Mouse (Mus musculus) lung, postnatal 0 days (tissue): Measurements from ENCODE around the gene Med20. TPM values are rescaled to one million over a fixed set of nuclear protein-coding genes. Genes with fewer than 3 reads are reported as not detected.
"Not testable (repeated sequence)": the region's sequence is repeated elsewhere in the genome, so short reads cannot be mapped to it uniquely, and the experiment has no call there.

Experiments
- ATAC-seq: fragments of 200-750 bp; cut with Nextera tagmentation; 2 replicates; pipeline ENCODE4 v1.8.0; 2017; ENCODE audit warnings: moderate library complexity
- DNase-seq: peaks from one replicate; pipeline ENCODE4 v3.0.0-alpha.2; 2016; ENCODE audit warnings: low spot score
- H3K27ac ChIP-seq: fragments of 300-500 bp; sonication (generic); 2 replicates; pipeline ENCODE4 v1.5.1; 2014; ENCODE audit warnings: antibody characterized with exemption, mild to moderate bottlenecking, low read length, mixed read lengths
- H3K27me3 ChIP-seq: fragments of 300-500 bp; sonication (generic); replicated peaks from 2 replicates; pipeline ENCODE4 v1.6.1; 2014; ENCODE audit warnings: low read length, mixed read lengths; ENCODE audit not compliant: insufficient read depth
- H3K36me3 ChIP-seq: fragments of 300-500 bp; sonication (generic); 2 replicates; pipeline ENCODE4 v1.6.1; 2014; ENCODE audit warnings: low read length, mixed read lengths; ENCODE audit not compliant: insufficient read depth
- H3K4me1 ChIP-seq: fragments of 300-500 bp; sonication (generic); 2 replicates; pipeline ENCODE4 v1.6.1; 2014; ENCODE audit warnings: antibody characterized with exemption, low read depth, low read length, mixed read lengths; ENCODE audit not compliant: insufficient read depth
- H3K4me2 ChIP-seq: fragments of 300-500 bp; sonication (generic); replicated peaks from 2 replicates; pipeline ENCODE4 v1.6.1; 2014; ENCODE audit warnings: low read depth, mild to moderate bottlenecking, low read length, moderate library complexity, mixed read lengths
- H3K4me3 ChIP-seq: fragments of 300-500 bp; sonication (generic); 2 replicates; pipeline ENCODE4 v1.5.1; 2014; ENCODE audit warnings: low read depth, low read length
- H3K9ac ChIP-seq: fragments of 300-500 bp; sonication (generic); replicated peaks from 2 replicates; pipeline ENCODE4 v1.6.1; 2014; ENCODE audit warnings: low read depth, mild to moderate bottlenecking
- H3K9me3 ChIP-seq: fragments of 300-500 bp; sonication (generic); 2 replicates; pipeline ENCODE4 v1.6.1; 2016; ENCODE audit warnings: low read length, mixed read lengths
- CTCF ChIP-seq: IDR thresholded peaks from 2 replicates; pipeline ENCODE4 v1.5.1; 2016; ENCODE audit warnings: antibody characterized with exemption, mild to moderate bottlenecking
- EP300 ChIP-seq: IDR thresholded peaks from 2 replicates; pipeline ENCODE4 v1.6.1; 2016; ENCODE audit warnings: antibody characterized with exemption, mild to moderate bottlenecking, control low read depth
- WGBS: fragments of 180-500 bp; shearing (Covaris S2); extraction: QIAGEN DNeasy Blood & Tissue Kit; methylation state at CpG from one replicate; pipeline ENCODE4 v1.1.7; 2014; 5-methylcytosine and 5-hydroxymethylcytosine counted together
- polyA plus RNA-seq: library from polyadenylated mRNA; unstranded; fragments of >200 nt; fragmentation: Nextera tagmentation; extraction: Ambion mirVana; gene quantifications from 2 replicates; pipeline ENCODE4 v1.2.1, GENCODE M21; 2015

Gene Med20
- polyA plus RNA-seq, 1 experiment from 2014 or later, result 31.6 TPM

GRCm38 (mm10) chr17:47632181-47632840 lies 20.9 kb downstream of the Med20 start:
- Histone ChIP-seq H3K4me1 (peaks cover 6% of the 10 kb centered on the region), H3K36me3 (no peaks in the 10 kb centered on the region), H3K9me3 (no peaks in the 10 kb centered on the region), H3K27me3 (no peaks in the 10 kb centered on the region), H3K4me3 (no peak overlapping the region), H3K9ac (no peak overlapping the region), H3K27ac (no peak overlapping the region), H3K4me2 (no peak overlapping the region)
- ATAC-seq (no peak), DNase-seq (no peak)
- no peak for TF ChIP-seq CTCF
- TF ChIP-seq EP300, result no peak
- WGBS, result 54% methylated on average over 4 of the region's 4 CpGs

- TF ChIP-seq CTCF (no peak), EP300 (no peak)
- DNase-seq, result peak; percentile 53
- H3K27me3 ChIP-seq, result no peaks in the 10 kb centered on the region
- WGBS, result 55% methylated on average over 7 of the region's 7 CpGs
- no peaks in the 10 kb centered on the region for H3K9me3 ChIP-seq
- no peak overlapping the region for H3K4me3 ChIP-seq
- H3K36me3 ChIP-seq, result no peaks in the 10 kb centered on the region
- no peak overlapping the region for H3K9ac ChIP-seq
- no peak overlapping the region for H3K27ac ChIP-seq
- peaks cover 6% of the 10 kb centered on the region for H3K4me1 ChIP-seq
- H3K4me2 ChIP-seq, result no peak overlapping the region
- ATAC-seq, result peak; percentile 61
Observed at GRCm38 (mm10) chr17:47633999-47634770, 22.8 kb downstream of the Med20 start.

- Histone ChIP-seq H3K9ac (no peak overlapping the region), H3K27me3 (no peaks in the 10 kb centered on the region), H3K4me2 (no peak overlapping the region), H3K36me3 (no peaks in the 10 kb centered on the region), H3K27ac (no peak overlapping the region), H3K9me3 (no peaks in the 10 kb centered on the region), H3K4me1 (no peaks in the 10 kb centered on the region), H3K4me3 (no peak overlapping the region)
- TF ChIP-seq CTCF (peak; percentile 27), EP300 (no peak)
- ATAC-seq, result no peak
- WGBS, result 78% methylated on average over 2 of the region's 2 CpGs
- DNase-seq, result no peak
Observed at GRCm38 (mm10) chr17:47642992-47643391, 31.6 kb downstream of the Med20 start.

- peak; percentile 80 for DNase-seq
- H3K36me3 ChIP-seq, result no peaks in the 10 kb centered on the region
- no peak overlapping the region for H3K4me2 ChIP-seq
- ATAC-seq, result peak; percentile 26
- no peak overlapping the region for H3K27ac ChIP-seq
- 77% methylated on average over 1 of the region's 1 CpGs for whole genome bisulfite sequencing
- no peaks in the 10 kb centered on the region for H3K9me3 ChIP-seq
- TF ChIP-seq EP300 (no peak), CTCF (peak; percentile 90)
- no peaks in the 10 kb centered on the region for H3K27me3 ChIP-seq
- H3K4me1 ChIP-seq, result no peaks in the 10 kb centered on the region
- no peak overlapping the region for H3K4me3 ChIP-seq
- no peak overlapping the region for H3K9ac ChIP-seq
Observed at GRCm38 (mm10) chr17:47646683-47647082, 35.3 kb downstream of the Med20 start.

- DNase-seq (no peak), ATAC-seq (no peak)
Observed at GRCm38 (mm10) chr17:47648966-47649365, 37.6 kb downstream of the Med20 start.

GRCm38 (mm10) chr17:47651953-47652352 lies 40.6 kb downstream of the Med20 start:
- no peak overlapping the region for H3K4me3 ChIP-seq
- ATAC-seq, result no peak
- no peak for DNase-seq
- no peaks in the 10 kb centered on the region for H3K36me3 ChIP-seq
- no peak for TF ChIP-seq EP300
- TF ChIP-seq CTCF, result no peak
- H3K27me3 ChIP-seq, result no peaks in the 10 kb centered on the region
- no peaks in the 10 kb centered on the region for H3K9me3 ChIP-seq
- no peak overlapping the region for H3K4me2 ChIP-seq
- H3K4me1 ChIP-seq, result no peaks in the 10 kb centered on the region
- H3K9ac ChIP-seq, result no peak overlapping the region
- 79% methylated on average over 2 of the region's 2 CpGs for WGBS
- no peak overlapping the region for H3K27ac ChIP-seq

More at GRCm38 (mm10) chr17:47648966-47649365, 37.6 kb downstream of the Med20 start:
- Histone ChIP-seq H3K9me3 (no peaks in the 10 kb centered on the region), H3K27me3 (no peaks in the 10 kb centered on the region), H3K36me3 (no peaks in the 10 kb centered on the region), H3K4me2 (no peak overlapping the region), H3K27ac (no peak overlapping the region), H3K9ac (no peak overlapping the region), H3K4me3 (no peak overlapping the region), H3K4me1 (no peaks in the 10 kb centered on the region)
- WGBS, result 50% methylated on average over 4 of the region's 4 CpGs
- TF ChIP-seq EP300 (no peak), CTCF (no peak)

GRCm38 (mm10) chr17:47654346-47654745 lies 43.0 kb downstream of the Med20 start:
- not testable (repeated sequence) for H3K36me3 ChIP-seq, ATAC-seq, H3K4me1 ChIP-seq, H3K4me3 ChIP-seq, DNase-seq, H3K27me3 ChIP-seq, H3K27ac ChIP-seq, H3K4me2 ChIP-seq, H3K9ac ChIP-seq, H3K9me3 ChIP-seq
- WGBS, result 95% methylated on average over 8 of the region's 8 CpGs
